Mouse (Mus musculus) limb, embryonic 15.5 days (tissue): ENCODE results near the gene Olfr330. TPM values are rescaled to one million over a fixed set of nuclear protein-coding genes. Genes with fewer than 3 reads are reported as not detected.
"Not testable (repeated sequence)": the region's sequence is repeated elsewhere in the genome, so short reads cannot be mapped to it uniquely, and the experiment has no call there.

Experiments
- ATAC-seq: fragments of 200-750 bp; cut with Nextera tagmentation; 2 replicates; pipeline ENCODE4 v1.8.0; 2017; ENCODE audit warnings: low read depth, moderate TSS enrichment; ENCODE audit not compliant: insufficient number of reproducible peaks, low FRiP score, low TSS enrichment
- H3K27ac ChIP-seq: fragments of 300-500 bp; sonication (generic); 2 replicates; pipeline ENCODE4 v1.5.1; 2015; ENCODE audit warnings: moderate library complexity, mild to moderate bottlenecking, inconsistent platforms
- H3K27me3 ChIP-seq: fragments of 300-500 bp; sonication (generic); 2 replicates; pipeline ENCODE4 v1.6.1; 2015; ENCODE audit warnings: inconsistent platforms
- H3K36me3 ChIP-seq: fragments of 300-500 bp; sonication (generic); 2 replicates; pipeline ENCODE4 v1.6.1; 2015; ENCODE audit warnings: inconsistent platforms
- H3K4me1 ChIP-seq: fragments of 300-500 bp; sonication (generic); 2 replicates; pipeline ENCODE4 v1.6.1; 2015; ENCODE audit warnings: inconsistent platforms
- H3K4me2 ChIP-seq: fragments of 300-500 bp; sonication (generic); 2 replicates; pipeline ENCODE4 v1.6.1; 2015; ENCODE audit warnings: mild to moderate bottlenecking, inconsistent platforms
- H3K4me3 ChIP-seq: fragments of 300-500 bp; sonication (generic); 2 replicates; pipeline ENCODE4 v1.5.1; 2015; ENCODE audit warnings: mild to moderate bottlenecking, inconsistent platforms
- H3K9ac ChIP-seq: fragments of 300-500 bp; sonication (generic); 2 replicates; pipeline ENCODE4 v1.6.1; 2015; ENCODE audit warnings: inconsistent platforms
- H3K9me3 ChIP-seq: fragments of 300-500 bp; sonication (generic); 2 replicates; pipeline ENCODE4 v1.6.1; 2016; ENCODE audit warnings: inconsistent platforms
- WGBS: fragments of 180-500 bp; shearing (Covaris S2); methylation state at CpG from one replicate; pipeline ENCODE4 v1.1.7; 2015; 5-methylcytosine and 5-hydroxymethylcytosine counted together
- polyA plus RNA-seq: library from polyadenylated mRNA; unstranded; fragments of >200 nt; fragmentation: Nextera tagmentation; extraction: Ambion mirVana; gene quantifications from 2 replicates; pipeline ENCODE4 v1.2.1, GENCODE M21; 2015

The Olfr330 gene
- polyA plus RNA-seq: not detected in 2 replicates

DNA sequence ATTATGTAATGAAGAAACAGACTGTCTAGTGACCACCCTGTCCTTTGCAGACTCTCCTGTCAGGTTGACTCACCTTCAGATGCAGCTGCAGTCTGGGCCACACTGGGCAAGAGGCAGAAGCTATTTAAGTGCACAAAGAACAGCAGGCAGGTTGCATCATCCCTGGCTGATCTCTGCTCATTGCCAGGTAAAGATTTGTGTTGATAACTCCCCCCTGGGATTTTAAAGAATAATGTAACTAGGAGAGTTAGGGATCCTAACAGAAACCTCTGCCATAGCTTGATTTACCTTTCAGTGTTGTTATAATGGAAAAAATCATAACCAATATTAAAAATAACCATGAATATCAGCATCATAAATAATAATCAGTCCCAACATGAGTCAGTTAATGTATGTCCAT is at the start of gene Olfr330:
Gene Olfr330 (minus strand): TSS at position 101 of the 400 bp plus-strand sequence.
- not testable (repeated sequence) for H3K9ac ChIP-seq, H3K27me3 ChIP-seq, H3K4me3 ChIP-seq, H3K27ac ChIP-seq, H3K4me1 ChIP-seq, H3K9me3 ChIP-seq, H3K4me2 ChIP-seq, ATAC-seq, H3K36me3 ChIP-seq

DNA sequence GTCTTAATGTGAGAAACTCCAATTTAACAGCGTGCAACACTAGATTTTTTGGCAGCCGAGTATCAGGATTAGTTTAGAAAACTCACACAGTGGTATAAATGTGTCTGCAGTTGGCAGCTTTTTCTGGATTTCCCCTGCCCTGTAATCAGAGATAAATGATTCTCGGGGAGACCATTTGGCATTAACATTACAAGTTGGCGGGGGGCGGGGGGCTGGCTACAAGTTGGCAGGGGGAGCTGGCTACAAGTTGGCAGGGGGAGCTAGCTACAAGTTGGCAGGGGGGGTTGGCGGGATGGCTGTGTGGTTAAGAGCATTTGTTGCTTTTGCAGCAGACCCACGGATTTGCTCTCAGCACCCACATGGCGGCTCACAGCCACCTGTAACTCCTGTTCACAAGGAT is 44.0 kb upstream of the Olfr330 start:
- WGBS: 62% methylated on average over 8 of the region's 8 CpGs
- no peak overlapping the region for H3K27ac ChIP-seq
- no peak overlapping the region for H3K4me3 ChIP-seq
- no peaks in the 10 kb centered on the region for H3K9me3 ChIP-seq
- no peaks in the 10 kb centered on the region for H3K36me3 ChIP-seq
- no peaks in the 10 kb centered on the region for H3K4me1 ChIP-seq
- no peak overlapping the region for H3K4me2 ChIP-seq
- ATAC-seq: no peak
- H3K27me3 ChIP-seq: no peaks in the 10 kb centered on the region
- no peak overlapping the region for H3K9ac ChIP-seq

DNA sequence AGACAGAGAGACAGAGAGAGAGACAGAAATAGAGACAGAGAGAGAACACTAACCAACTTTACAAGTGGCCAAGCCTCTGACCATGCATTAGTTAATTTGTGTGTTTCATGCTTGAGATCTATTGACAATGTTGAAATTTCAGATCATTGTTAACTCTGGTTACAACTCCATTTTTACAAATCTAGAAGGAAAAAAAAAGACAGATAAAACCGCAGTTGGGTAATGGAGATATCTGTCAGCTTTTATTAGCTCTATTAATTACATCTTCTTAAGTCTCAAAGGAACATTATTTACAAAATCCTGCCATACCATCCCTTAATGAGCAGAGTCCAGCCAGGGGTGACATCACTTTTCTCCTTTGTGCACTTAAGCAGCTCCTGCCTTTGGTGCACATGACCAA is 42.8 kb upstream of the Olfr330 start, which contains the start of gene Olfr325:
Gene Olfr325 (plus strand): TSS at position 301 of the 400 bp plus-strand sequence.
- Histone ChIP-seq H3K27me3 (no peaks in the 10 kb centered on the region), H3K27ac (no peak within 1 kb of the TSS)

DNA sequence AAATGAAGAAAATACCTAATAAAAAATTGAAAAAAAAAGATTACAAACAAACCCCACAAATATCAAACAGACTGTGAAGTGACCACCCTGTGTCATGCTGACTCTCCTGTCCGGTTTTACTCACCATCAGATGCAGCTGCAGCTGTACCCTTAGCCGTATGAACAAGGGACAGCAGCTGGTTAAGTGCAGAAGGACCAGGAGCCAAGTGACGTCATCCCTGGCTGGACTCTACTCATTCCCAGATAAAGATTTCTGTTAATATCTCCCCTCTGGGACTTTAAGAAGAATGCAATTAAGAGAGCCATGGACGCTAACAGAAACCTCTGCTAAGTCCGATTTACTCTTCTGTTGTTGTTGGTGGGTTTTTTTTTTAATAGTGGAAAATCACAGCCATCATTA is 35.8 kb upstream of the Olfr330 start, which contains the start of gene Olfr224:
Gene Olfr224 (minus strand): TSS at position 149 of the 400 bp plus-strand sequence.
- Histone ChIP-seq H3K9me3 (no peaks in the 10 kb centered on the region), H3K9ac (no peak within 1 kb of the TSS), H3K27me3 (no peaks in the 10 kb centered on the region), H3K36me3 (no peaks in the 10 kb centered on the region), H3K4me2 (no peak within 1 kb of the TSS), H3K4me3 (no peak within 1 kb of the TSS), H3K4me1 (no peaks in the 10 kb centered on the region), H3K27ac (no peak within 1 kb of the TSS)
- ATAC-seq: no peak
- 64% methylated on average over 5 of the region's 5 CpGs for WGBS

More for the DNA sequence above, 42.8 kb upstream of the Olfr330 start, which contains the start of gene Olfr325:
- WGBS: 57% methylated on average over 1 of the region's 1 CpGs
- no peak within 1 kb of the TSS for H3K9ac ChIP-seq
- no peak within 1 kb of the TSS for H3K4me2 ChIP-seq
- ATAC-seq: no peak
- no peaks in the 10 kb centered on the region for H3K36me3 ChIP-seq
- H3K4me1 ChIP-seq: no peaks in the 10 kb centered on the region
- H3K4me3 ChIP-seq: no peak within 1 kb of the TSS
- no peaks in the 10 kb centered on the region for H3K9me3 ChIP-seq

DNA sequence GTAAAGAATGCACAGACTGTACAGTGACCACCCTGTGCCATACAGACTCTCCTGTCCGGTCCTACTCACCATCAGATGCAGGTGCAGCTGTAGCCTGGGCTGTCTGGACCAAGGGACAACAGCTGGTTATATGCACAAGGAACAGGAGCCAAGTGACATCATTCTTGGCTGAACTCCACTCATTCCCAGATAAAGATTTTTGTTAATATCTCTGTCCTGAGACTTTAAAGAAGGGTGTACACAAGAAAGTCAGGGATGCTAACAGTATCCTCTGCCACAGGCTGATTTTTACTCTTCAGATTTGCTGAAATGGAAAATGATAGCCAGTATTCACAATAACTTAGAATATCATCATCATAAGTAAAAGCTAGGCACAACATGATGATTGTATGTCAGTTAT is 20.9 kb upstream of the Olfr330 start, which contains the start of gene Olfr328:
Gene Olfr328 (minus strand): TSS at position 101 of the 400 bp plus-strand sequence.
- H3K4me3 ChIP-seq: no peak within 1 kb of the TSS
- no peaks in the 10 kb centered on the region for H3K9me3 ChIP-seq
- H3K4me1 ChIP-seq: no peaks in the 10 kb centered on the region
- no peak within 1 kb of the TSS for H3K9ac ChIP-seq
- ATAC-seq: no peak
- 57% methylated on average over 1 of the region's 1 CpGs for WGBS
- no peaks in the 10 kb centered on the region for H3K27me3 ChIP-seq
- H3K36me3 ChIP-seq: no peaks in the 10 kb centered on the region
- H3K27ac ChIP-seq: no peak within 1 kb of the TSS
- no peak within 1 kb of the TSS for H3K4me2 ChIP-seq

DNA sequence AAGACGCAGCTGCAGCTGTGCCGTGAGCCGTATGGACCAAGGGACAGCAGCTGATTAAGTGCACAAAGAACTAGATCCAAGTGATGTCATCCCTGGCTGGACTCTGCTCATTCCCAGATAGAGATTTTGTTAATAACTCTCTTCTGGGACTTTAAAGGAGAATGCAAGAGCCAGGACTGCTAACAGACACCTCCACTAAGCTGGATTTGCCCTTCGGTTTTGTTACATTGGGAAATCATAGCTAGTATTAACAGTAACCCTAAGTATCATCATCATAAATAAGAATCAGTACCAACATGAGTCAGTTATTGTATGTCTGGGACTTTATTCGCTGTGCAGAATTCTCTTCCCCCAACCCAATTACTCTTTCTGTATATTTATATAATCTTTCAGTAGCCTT is 11.7 kb upstream of the Olfr330 start, which contains the start of gene Olfr329-ps:
Gene Olfr329-ps (minus strand): TSS at position 101 of the 400 bp plus-strand sequence.
- Histone ChIP-seq H3K27me3 (no peaks in the 10 kb centered on the region), H3K27ac (no peak within 1 kb of the TSS), H3K4me2 (no peak within 1 kb of the TSS), H3K36me3 (no peaks in the 10 kb centered on the region), H3K9ac (no peak within 1 kb of the TSS), H3K9me3 (no peaks in the 10 kb centered on the region), H3K4me3 (no peak within 1 kb of the TSS), H3K4me1 (no peaks in the 10 kb centered on the region)
- WGBS: 74% methylated on average over 5 of the region's 5 CpGs
- ATAC-seq: no peak

DNA sequence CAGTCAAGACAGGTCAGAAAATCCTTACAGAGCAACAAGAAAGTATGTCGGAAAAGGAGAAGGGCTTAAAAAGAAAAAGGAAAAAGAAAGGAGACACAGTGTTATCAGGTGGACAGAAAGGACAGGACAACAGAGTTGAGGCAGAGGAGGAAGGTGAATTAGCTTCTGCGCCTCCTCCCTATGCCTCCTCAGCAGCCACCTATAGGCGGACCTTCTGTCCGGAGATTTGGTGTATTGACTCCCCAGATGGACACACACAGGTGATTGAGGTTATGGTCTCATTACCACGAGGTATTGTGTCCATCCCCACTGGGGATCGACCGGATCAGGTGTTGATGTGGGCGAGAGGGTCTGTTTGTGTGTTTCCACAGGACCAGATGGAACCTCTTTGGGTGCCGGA is 14.9 kb downstream of the Olfr330 start:
- ATAC-seq, H3K4me3 ChIP-seq, H3K27ac ChIP-seq, H3K9me3 ChIP-seq, H3K4me1 ChIP-seq, H3K4me2 ChIP-seq, H3K27me3 ChIP-seq, H3K9ac ChIP-seq, H3K36me3 ChIP-seq: not testable (repeated sequence)
- WGBS: 89% methylated on average over 9 of the region's 9 CpGs

DNA sequence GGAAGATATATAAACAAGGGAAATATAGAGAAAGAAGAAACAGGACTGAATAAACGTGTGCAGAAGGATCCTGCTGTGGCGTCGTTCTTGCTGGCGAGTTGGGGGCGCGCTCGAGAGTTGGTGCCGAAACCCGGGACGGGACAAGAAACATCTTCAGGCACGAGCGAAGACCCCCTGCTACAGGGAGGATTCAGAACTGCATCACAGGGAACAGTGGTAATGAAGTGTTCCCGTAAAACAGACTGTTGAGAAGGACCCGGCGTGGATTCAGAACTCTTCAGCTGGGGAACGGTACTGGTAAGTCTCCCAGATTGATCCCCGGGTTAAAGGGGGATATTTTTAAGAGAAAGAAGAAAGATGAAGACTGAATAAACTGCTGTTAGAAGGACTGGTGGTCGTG is 15.7 kb downstream of the Olfr330 start:
- not testable (repeated sequence) for H3K4me3 ChIP-seq, H3K36me3 ChIP-seq, ATAC-seq, H3K27ac ChIP-seq, H3K4me2 ChIP-seq, H3K9me3 ChIP-seq, H3K27me3 ChIP-seq, H3K9ac ChIP-seq, H3K4me1 ChIP-seq
- 94% methylated on average over 18 of the region's 18 CpGs for WGBS

DNA sequence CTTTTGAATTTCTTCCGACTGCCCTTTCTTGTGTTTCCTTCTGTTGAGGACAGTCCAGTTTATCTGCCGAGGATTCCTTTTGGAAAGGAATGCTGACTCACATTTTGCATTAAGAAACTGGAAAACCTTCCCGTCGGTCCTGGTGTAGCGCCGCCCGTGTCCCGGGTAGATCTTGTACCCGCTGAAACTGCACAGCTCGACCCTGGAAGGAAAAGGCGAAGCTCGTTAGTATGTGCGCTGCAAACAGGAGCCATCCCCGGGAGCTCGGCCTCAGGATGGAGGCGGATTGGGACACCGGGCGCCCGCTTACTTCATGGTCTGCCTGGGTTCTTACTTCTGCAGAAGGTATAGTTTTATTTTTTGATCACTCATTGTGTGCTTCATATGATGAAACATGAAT is 25.6 kb downstream of the Olfr330 start:
- not testable (repeated sequence) for ATAC-seq

DNA sequence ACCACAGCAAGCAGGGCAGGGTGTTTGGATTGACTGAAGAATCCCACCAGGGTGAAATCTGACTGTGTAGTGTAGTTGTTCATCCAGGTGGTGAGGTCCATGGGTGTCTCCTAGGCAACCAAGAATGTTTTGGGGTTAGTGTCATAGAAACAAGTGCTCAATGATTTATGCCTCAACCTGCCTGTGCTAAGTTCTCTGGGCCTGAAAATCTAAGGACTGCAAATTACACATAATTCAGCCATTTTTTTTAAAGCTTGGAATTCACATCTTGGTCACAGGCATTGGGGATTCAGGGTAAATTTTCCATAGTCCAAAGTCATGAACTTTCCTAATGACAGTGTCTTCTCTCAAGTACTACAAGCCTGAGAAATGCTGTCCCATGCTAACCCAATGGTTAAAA is 32.2 kb downstream of the Olfr330 start, which contains the start of gene Olfr331:
Gene Olfr331 (minus strand): TSS at position 101 of the 400 bp plus-strand sequence.
- H3K9ac ChIP-seq, H3K4me3 ChIP-seq, H3K27me3 ChIP-seq, H3K4me1 ChIP-seq, H3K4me2 ChIP-seq, ATAC-seq, H3K9me3 ChIP-seq, H3K36me3 ChIP-seq, H3K27ac ChIP-seq: not testable (repeated sequence)

More for the DNA sequence above, 25.6 kb downstream of the Olfr330 start:
- H3K4me2 ChIP-seq, H3K4me1 ChIP-seq, H3K27ac ChIP-seq, H3K9me3 ChIP-seq, H3K9ac ChIP-seq, H3K36me3 ChIP-seq, H3K27me3 ChIP-seq, H3K4me3 ChIP-seq: not testable (repeated sequence)
- WGBS: 81% methylated on average over 19 of the region's 19 CpGs

DNA sequence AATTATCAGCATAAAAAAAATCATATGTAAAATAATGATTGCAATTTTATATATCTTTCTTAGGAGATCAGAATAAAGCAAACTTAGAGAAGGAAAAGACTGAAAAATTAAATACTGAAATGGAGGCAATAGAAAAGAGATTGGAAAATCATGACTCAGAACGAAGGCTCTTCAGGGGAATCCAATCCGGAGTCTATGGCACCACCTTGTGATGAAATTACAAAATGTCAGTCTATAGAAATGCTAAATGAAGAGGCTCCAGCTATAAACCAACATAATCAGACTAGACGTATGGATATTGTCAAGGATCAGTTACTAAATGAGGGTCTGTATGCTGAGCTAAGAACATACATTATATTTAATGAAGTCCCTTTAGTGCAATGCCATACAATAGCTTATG is 35.3 kb downstream of the Olfr330 start:
- H3K4me3 ChIP-seq: no peak overlapping the region
- no peak overlapping the region for H3K27ac ChIP-seq
- 42% methylated on average over 3 of the region's 3 CpGs for WGBS
- no peak overlapping the region for H3K4me2 ChIP-seq
- no peaks in the 10 kb centered on the region for H3K4me1 ChIP-seq
- H3K9ac ChIP-seq: no peak overlapping the region
- H3K27me3 ChIP-seq: no peaks in the 10 kb centered on the region
- H3K9me3 ChIP-seq: no peaks in the 10 kb centered on the region
- no peak for ATAC-seq
- no peaks in the 10 kb centered on the region for H3K36me3 ChIP-seq

DNA sequence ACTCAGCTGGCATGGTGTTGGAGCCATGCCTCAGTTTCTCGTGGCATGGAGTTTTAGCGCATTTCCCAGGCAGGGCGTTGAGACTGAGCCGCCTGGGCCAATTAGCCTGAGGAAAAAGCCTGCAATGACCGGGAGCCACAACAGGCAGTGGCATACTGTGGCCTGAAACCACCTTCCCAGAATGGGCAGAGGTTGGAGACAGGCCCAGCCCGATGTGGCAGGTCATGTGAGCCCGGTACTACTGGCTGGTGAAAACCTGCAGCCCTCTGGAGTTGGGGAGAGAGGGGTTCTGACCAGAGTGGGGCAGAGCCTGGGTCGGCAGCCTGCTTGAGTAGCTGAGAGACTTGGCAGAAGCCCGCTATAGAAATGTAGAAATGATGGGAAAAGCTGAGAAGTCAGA is 35.9 kb downstream of the Olfr330 start:
- ATAC-seq: no peak
- no peaks in the 10 kb centered on the region for H3K4me1 ChIP-seq
- no peak overlapping the region for H3K4me3 ChIP-seq
- H3K9me3 ChIP-seq: no peaks in the 10 kb centered on the region
- H3K27me3 ChIP-seq: no peaks in the 10 kb centered on the region
- WGBS: 78% methylated on average over 9 of the region's 9 CpGs
- H3K9ac ChIP-seq: no peak overlapping the region
- no peak overlapping the region for H3K4me2 ChIP-seq
- H3K36me3 ChIP-seq: no peaks in the 10 kb centered on the region
- no peak overlapping the region for H3K27ac ChIP-seq

DNA sequence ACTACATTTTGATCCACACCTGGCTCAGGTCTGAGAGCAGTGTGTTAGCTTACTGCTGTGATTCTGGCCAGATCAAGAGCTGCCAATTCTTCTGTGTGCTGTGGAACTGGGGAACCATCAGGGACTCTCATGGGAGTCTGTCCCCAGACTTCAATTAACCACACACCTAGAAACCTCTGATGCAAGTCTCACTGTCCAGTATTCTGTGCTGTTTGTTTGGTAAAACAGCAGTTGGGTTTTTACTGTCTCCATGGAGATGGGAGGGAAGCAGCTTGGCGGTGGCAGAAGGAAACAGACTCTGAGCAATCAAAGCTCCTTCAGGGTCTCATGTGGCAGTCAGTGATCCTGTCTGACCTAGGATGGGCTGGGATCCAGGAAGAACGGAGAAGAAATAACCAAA is 42.2 kb downstream of the Olfr330 start, which contains the start of gene Olfr332:
Gene Olfr332 (minus strand): TSS at position 101 of the 400 bp plus-strand sequence.
- 79% methylated on average over 2 of the region's 2 CpGs for WGBS
- H3K9ac ChIP-seq: no peak within 1 kb of the TSS
- ATAC-seq: no peak
- no peaks in the 10 kb centered on the region for H3K4me1 ChIP-seq
- no peak within 1 kb of the TSS for H3K4me2 ChIP-seq
- H3K27ac ChIP-seq: no peak within 1 kb of the TSS
- no peak within 1 kb of the TSS for H3K4me3 ChIP-seq
- H3K36me3 ChIP-seq: no peaks in the 10 kb centered on the region
- H3K27me3 ChIP-seq: no peaks in the 10 kb centered on the region
- no peaks in the 10 kb centered on the region for H3K9me3 ChIP-seq
